Mouse (Mus musculus) testis, adult 2 months (tissue): Measurements from ENCODE around the gene Capzb.

Experiments
- CTCF ChIP-seq: fragments of 200-500 bp; IDR thresholded peaks from 2 replicates; pipeline ENCODE4 v1.5.1; 2012; ENCODE audit warnings: low read depth, mild to moderate bottlenecking, inconsistent platforms, low read length, moderate library complexity; ENCODE audit not compliant: control insufficient read depth, insufficient read depth, insufficient replicate concordance
- POLR2A ChIP-seq: fragments of 200-500 bp; IDR thresholded peaks from 2 replicates; pipeline ENCODE4 v1.6.1; 2012; ENCODE audit warnings: low read depth, mild to moderate bottlenecking, inconsistent platforms, low read length, moderate library complexity; ENCODE audit not compliant: control insufficient read depth

DNA sequence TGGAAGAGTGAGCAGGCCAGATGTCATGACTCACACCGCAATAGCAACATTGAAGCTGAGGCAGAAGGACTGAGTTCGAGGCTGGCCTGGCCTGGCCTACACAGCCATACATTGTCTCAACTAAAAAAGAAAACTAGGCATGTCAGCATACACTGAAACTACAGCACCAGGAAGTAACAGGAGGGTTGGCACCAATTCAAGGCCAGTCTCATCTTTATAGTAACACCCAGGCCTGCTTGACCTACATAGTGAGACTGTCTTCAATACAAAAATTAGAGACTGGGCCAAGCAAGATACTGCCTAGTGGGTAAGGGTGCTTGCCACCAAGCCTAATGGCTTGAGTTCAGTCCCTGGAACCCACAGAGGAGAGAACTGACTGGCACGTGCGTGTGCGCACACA lies 99.3 kb downstream of the Capzb start:
- no peak for TF ChIP-seq CTCF
- no peak for TF ChIP-seq POLR2A
